In the genomic region with DNA sequence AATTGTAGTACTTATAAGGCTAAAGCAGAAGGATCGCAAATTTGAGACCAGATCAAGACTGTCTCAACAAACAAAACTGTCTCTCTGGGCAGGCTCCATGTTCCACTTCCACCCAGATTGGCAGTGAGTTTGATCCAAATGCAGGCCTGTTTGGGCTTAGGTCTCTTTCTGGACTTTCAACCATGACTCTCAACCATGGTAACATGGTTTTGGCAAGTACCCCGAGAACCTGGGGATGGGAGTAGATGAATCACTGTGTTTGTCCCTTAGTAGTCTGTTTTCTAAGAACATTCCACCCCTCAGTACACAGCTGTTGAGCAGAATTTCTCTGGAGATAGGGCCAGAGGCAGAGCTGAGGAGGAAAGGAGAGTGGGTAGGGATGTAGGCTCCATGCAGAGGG, we compare ENCODE assay signal across 17 mouse cellular contexts.
"Had no signal": no experiment of that assay in that cellular context is flagged by ENCODE, and none has a peak within 500 bp of the region (broad histone marks: within the 10 kb centered on the region; RNA-seq: fewer than 3 reads in every experiment).

No protein-coding gene starts in this region.

- H3K4me1 ChIP-seq: limb, embryonic 10.5 days; limb, embryonic 13.5 days had no signal

- H3K4me2 ChIP-seq: limb, embryonic 13.5 days; lung, embryonic 14.5 days; midbrain, embryonic 11.5 days had no signal

- ATAC-seq: liver, postnatal 0 days; lung, postnatal 0 days had no signal

- H3K27ac ChIP-seq: limb, embryonic 10.5 days; limb, embryonic 13.5 days; liver, embryonic 14.5 days had no signal

- H3K4me3 ChIP-seq: layer of hippocampus, adult 2 months; limb, embryonic 10.5 days; limb, embryonic 13.5 days had no signal

- H3K27me3 ChIP-seq: limb, embryonic 13.5 days had no signal

- H3K9ac ChIP-seq: limb, embryonic 13.5 days; liver, embryonic 14.5 days; liver, postnatal 0 days; lung, embryonic 14.5 days had no signal

- DNase-seq: kidney, adult 18-20 months; kidney, postnatal 14 days; layer of hippocampus, adult 9-11 months; liver; liver, postnatal 0 days; lung, embryonic 14.5 days; lung, postnatal 4 days; midbrain, embryonic 14.5 days; spleen, adult 18-20 months; thymus, adult 18-20 months; thymus, postnatal 36 days had no signal

- H3K9me3 ChIP-seq: limb, embryonic 10.5 days; limb, embryonic 13.5 days had no signal
